Mouse (Mus musculus): Measurements from ENCODE around the gene Olfr1410.

- no peak for TF ChIP-seq EP300 (IDR thresholded peaks at IDR 0.05; ENCODE audit: low read depth in 1 of 2, low read length in 2 of 2)
- TF ChIP-seq CTCF (IDR thresholded peaks at IDR 0.05 in 2 of 3, conservative IDR thresholded peaks at IDR 0.05 in 1 of 3; ENCODE audit: control insufficient read depth in 1 of 3, insufficient read depth in 1 of 3, low read depth in 2 of 3, low read length in 3 of 3, poor library complexity in 1 of 3, severe bottlenecking in 1 of 3) = no peak
- no peak for TF ChIP-seq TBP (IDR thresholded peaks at IDR 0.05; ENCODE audit: low read depth, low read length)
- TF ChIP-seq E2F4 (IDR thresholded peaks at IDR 0.05; ENCODE audit: borderline replicate concordance, low read depth, low read length) = no peak
- no peak for TF ChIP-seq ZC3H11A (IDR thresholded peaks at IDR 0.05; ENCODE audit: low read depth, low read length)
- no peak for TF ChIP-seq POLR2A (IDR thresholded peaks at IDR 0.05; ENCODE audit: control insufficient read depth in 1 of 2, insufficient read depth in 1 of 2, low read depth in 1 of 2, low read length in 2 of 2, poor library complexity in 1 of 2)
- TF ChIP-seq GABPA (IDR thresholded peaks at IDR 0.05; ENCODE audit: low read depth, low read length) = no peak
- no peak for TF ChIP-seq MEF2A (IDR thresholded peaks at IDR 0.05; ENCODE audit: extremely low read depth, insufficient replicate concordance, low read depth, low read length, poor library complexity, severe bottlenecking)
- no peak for TF ChIP-seq KAT2A (conservative IDR thresholded peaks at IDR 0.05; ENCODE audit: low read depth, low read length)
- no peak for TF ChIP-seq NRF1 (IDR thresholded peaks at IDR 0.05; ENCODE audit: insufficient read depth, low read depth, low read length, poor library complexity, severe bottlenecking)
Observed at GRCm38 (mm10) chr1:92644916-92645315, 39.3 kb downstream of the Olfr1410 start.
